Mouse (Mus musculus) kidney, adult 18-20 months (tissue): ENCODE data around the gene Arhgdia.
"Not testable (repeated sequence)": the region's sequence is repeated elsewhere in the genome, so short reads cannot be mapped to it uniquely, and the experiment has no call there.

ENCODE experiments used
- DNase-seq: peaks from one replicate; pipeline ENCODE4 v3.0.0; 2021

The Arhgdia gene

DNA sequence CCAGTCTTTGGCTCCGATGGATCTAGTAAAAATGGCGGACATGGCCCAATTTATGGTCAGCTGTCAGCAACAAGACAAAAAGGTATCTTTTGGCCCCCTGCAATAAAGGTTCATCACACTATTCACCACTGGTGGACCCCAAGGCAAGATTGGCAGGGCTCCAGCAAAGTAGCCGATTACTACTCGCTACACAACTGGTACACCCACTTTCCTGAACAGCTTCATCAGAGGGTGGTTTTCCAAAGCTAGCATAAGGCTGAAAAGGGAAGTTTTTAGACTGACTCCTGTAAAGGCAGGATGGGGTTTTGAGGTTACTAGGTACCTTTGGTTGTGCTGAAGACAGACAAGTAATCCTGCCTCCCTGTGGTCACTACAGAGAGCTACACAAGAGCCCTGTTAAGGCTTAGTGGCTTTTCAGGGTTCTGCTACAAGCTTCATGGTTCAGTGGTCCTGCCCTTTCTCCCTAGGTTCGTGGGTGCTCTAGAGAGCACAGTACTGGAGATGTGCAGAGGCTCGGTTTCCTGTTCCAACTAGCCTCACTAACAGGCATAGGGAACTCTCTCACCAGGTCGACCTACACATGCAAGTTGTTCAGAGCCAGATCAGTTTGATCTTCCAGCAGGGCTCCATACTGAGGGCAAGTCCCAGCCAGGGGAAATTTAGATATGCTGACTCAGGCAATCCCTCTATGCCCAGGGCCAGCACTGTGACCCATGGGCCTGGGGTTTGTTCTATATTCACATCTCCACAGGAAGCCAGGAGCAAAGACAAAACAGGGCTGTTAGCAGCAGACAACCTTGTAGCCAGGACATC is 4.0 kb downstream of the Arhgdia start:
- DNase-seq = peak; percentile 54

DNA sequence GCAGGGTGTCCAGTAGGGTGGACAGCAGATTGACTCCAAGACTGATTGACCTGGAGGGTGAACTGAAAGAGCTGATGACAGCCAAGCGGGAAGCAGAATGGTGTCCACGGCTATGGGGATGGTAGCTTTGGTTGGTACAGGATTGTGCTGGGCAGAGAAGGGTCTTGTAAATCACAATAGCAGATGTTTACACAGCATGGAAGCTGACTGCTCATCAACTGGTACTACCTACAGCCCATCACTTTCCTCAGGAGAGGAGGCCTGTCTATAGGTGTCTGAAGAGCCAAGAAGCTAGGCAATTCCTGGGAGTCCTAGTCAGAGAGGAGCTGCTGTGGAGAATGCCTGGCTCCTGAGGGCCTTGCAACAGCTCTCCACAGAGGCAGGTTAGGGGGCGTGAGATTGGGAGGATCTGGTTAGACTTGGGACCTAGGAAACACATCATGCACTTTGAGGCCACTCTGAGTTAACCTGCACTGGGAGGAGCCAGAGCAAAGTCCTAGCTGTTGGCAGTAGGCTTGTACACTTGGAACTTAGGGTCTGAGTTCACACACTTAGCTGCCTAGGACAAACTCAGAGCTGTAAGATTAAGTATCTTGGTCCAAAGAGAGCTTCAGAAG is 5.0 kb downstream of the Arhgdia start:
- peak; percentile 76 for DNase-seq

DNA sequence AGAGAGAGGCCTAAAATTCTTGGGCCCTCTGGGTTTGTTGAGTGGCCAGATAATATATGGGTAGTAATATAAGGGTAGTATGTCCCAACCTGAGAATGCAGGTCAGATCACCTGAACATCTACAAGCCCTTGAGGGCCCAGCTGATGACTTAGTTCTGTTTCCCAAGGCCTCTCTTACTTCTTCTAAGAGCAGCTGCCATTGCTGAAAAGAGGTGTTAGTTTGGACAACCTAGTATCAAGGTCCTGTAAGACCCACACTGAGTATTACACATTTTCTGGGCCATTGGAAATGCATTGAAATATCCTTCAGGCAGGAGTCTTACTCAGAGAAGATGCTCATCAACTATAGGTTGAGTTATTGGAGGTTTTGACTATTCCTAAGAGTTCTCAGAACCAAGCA is 5.5 kb downstream of the Arhgdia start:
- DNase-seq = no peak

DNA sequence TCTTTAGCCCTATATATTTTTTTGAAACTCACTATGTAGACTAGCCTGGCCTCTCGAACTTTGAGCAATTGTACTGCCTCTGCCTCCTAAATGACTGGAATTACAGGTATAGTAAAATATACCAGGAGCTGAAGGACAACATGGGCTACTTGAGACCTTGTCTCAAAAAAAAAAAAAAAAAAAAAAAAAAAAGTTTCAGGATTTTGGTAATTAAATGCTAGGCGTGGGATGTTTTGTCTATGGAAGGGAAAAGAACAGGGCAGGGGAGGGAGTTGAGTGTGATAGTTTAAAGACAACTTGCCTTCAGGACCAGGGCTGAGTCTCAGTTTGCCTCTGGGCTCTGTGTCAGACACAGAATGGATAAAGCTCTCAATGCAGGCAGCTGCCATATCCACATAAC is 6.4 kb downstream of the Arhgdia start:
- DNase-seq = no peak

DNA sequence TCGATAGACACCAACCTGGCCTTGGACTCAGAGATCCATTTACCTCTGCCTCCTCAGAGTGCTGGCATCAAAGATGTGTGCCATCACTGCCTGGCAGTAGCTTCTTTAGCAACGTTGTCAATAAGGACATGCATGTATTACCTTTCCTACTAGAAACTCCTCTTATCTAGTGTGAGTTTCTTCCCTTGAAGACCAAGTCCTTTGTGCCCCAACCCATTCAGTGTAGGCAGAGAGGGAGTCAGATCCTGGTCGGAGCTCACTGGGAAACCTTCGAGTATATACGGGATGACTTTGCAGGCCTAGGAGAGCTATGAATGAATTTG is 7.2 kb downstream of the Arhgdia start:
- no peak for DNase-seq

GRCm38 (mm10) chr11:120573585-120574277 is 7.7 kb downstream of the Arhgdia start:
- peak; percentile 18 for DNase-seq

DNA sequence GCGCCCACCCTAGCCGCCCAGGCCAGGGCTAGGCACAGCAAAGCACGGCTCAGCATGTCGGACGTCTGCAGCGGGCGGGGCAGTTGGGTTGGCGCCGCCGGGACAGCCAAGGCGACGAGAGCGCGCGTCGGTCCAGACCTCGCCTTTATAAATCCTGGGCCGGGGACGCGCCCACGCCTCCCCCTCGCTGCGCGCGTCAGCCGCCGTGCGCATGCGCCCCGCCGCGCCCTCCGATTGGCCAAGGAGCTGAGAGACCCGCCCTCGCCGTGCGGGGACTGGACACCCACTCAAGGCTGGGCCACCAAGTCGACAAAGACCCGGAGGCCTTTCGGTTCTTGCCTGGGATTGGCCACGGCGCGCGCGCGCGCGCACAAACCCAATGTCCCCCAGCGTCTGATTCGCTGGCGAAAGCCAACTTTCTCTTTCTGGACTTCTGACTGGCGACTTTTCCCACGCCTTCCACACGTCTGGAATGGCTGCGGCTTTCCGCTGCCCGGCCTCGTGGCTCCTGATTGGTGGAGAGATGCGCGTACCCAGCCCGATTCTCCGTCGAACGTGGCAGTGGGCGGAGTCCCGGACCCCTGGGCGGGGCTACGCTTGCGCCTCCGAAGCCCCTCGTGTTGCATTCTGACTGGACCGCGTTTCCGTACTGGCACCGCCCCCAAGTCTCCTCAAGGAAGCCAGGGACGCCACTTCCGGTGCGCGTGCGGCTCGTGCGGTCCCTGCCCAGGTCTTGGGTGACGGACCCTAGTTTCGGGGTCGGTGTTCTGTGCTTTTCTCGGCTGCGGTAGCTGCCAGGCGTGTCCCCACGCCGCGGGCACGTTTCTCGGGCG is 8.5 kb downstream of the Arhgdia start, which contains the start of gene P4hb:
Gene P4hb, minus strand, starts transcription at position 502 of the 833 bp plus-strand sequence.
- peak; percentile 100 for DNase-seq

- DNase-seq = no peak
Observed at GRCm38 (mm10) chr11:120572417-120572751, 9.0 kb downstream of the Arhgdia start.

- DNase-seq = no peak
Observed at GRCm38 (mm10) chr11:120571754-120572416, 9.5 kb downstream of the Arhgdia start.

DNA sequence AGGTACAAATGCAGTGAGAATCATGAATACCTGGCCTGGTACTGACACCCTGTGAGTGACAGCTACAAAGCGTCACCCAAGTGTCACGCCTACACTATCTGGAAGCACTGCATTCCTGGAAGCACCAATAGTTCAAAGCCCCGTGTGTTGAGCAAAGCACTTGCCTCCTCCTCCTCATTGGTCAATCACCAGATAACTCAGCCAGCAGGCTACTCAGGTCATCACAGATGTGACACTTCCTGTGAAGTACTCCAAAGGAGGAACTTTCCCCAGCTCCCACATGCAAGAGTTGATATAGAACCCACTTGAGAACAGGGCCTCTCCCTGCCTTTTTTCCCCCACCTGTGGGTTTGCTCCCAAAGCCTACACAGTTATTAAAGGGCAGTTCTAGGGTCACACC is 10.3 kb downstream of the Arhgdia start:
- no peak for DNase-seq

DNA sequence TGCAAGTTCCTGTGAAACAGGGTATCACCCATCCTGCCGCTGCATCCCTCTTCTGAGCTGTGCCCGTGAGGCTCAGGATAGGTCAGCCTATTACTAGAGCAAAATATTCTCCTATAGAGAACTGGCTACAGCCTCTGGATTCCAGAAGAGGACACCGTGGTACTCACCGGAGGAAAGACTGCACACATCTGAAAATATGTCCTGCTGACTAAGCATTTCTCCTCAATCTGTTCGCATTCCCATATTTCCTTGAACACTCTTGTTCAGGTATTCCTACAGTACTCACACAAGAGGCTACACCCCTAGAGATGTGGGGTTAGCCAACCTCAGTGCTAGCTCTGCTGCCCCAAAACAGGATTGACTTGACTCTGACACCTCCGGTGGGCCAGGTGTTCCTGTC is 13.1 kb downstream of the Arhgdia start:
- DNase-seq = no peak

GRCm38 (mm10) chr11:120565114-120565513 is 16.3 kb downstream of the Arhgdia start:
- DNase-seq = no peak

DNA sequence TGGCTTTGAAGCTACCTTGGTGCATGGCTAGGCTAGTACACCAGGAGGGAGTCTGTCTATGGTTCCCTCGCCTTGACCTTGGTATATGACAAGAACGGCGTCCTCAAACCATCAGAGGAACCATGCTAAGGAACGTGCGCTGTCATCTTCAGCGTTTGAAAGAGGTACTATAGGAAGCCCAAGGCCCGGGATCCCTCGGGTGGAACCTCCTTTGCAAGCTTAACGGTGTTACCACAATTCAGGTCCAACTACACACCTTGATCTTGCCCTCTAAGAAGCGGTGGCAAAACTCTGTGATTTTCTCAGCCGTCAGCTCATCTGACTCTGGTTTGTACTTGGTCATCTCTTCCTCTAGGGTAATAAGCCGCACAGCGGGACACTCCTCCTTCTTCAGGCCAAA is 18.5 kb downstream of the Arhgdia start:
- DNase-seq = no peak

- DNase-seq = no peak
Observed at GRCm38 (mm10) chr11:120560952-120561728, 20.3 kb downstream of the Arhgdia start.

DNA sequence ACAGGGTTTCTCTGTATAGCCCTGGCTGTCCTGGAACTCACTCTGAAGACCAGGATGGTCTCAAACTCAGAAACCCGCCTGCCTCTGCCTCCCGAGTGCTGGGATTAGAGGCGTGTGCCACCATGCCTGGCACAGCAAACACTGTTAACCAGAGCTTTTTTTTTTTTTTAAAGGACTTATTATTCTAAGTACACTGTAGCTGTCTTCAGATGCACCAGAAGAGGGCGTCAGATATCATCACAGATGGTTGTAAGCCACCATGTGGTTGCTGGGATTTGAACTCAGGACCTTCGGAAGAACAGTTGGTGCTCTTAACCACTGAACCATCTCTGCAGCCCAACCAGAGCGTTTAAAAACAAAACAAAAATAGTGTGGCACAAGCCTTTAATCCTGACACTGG is 22.6 kb downstream of the Arhgdia start:
- not testable (repeated sequence) for DNase-seq

DNA sequence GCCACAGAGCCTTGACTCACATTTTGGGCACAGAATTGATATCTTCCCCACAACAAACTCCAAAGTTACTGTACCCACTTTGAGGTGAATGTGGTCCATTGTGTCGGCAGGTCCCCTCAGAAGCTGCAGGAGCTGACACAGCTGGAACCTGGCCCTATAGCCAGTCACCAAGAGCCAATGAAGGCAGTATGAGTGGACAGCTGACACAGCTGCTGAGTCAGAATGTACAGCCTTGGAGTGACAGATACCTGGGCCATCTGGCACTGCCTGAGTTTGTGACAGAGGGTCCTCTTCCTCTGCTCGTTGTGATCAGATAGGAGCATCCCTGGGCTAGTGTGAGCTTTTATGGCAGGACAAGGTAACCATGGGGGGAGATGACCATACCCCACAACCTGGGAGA is 26.2 kb downstream of the Arhgdia start:
- DNase-seq = no peak

DNA sequence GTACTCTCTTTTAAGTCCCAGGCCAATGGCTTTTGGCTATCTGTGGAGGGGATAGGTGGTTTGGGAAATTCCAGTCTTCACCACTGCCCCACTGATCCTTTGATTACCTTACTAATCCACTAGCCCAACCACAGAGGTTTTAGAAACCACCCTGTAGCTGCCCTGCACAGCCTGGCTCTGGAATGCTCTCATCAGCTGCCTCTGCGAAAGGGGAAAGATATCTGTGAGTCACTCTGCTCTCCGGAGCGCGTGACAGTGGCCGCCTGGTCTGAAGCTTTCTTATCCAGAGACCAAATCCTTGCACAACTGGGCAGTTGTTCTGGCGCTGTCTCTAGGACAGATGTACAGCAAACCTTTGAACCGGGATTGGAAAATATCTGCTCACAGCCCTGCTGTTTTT is 26.6 kb downstream of the Arhgdia start:
- DNase-seq = no peak

GRCm38 (mm10) chr11:120552736-120553135 is 28.7 kb downstream of the Arhgdia start:
- no peak for DNase-seq

DNA sequence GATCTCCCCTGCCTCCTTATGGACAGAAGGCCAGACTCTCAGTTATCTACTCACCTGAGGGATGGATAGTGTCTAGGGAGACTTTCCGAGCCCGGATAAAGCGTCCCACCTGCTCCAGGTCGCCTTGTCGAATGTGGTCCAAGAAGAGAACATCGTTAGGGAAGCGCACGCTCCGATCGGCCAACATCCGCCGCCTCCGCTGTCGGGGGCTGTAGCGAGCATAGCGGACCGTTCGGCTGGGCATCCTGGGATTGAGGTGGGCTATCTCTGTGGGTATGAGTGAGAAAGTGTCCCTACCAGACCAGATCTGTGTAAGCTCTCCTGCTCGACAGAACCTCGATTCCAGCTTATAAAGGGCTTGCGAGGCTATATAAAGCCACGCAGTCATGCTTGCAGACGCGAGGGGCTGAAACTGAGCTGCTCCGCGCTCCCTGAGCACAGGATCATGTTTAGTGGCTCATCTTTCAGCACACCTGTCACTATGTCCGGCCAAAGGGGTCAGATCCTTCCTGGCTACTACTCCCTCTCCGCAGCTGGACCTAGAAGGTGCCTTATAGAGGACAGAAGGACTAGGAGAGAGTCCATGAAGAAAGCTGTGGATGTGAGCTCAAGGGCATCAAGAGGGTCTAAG is 30.5 kb downstream of the Arhgdia start, which contains the start of gene Ppp1r27:
Gene Ppp1r27, minus strand, starts transcription at position 323 of the 631 bp plus-strand sequence.
- DNase-seq = no peak

- no peak for DNase-seq
Observed at GRCm38 (mm10) chr11:120549986-120550809, 31.2 kb downstream of the Arhgdia start.
